Mouse (Mus musculus) erythroblast, embryonic 14.5 days (primary cell): ENCODE results near the gene Smim1.

Experiments used
- GATA1 ChIP-seq: IDR thresholded peaks from 2 replicates; pipeline ENCODE4 v1.6.1; 2012; ENCODE audit warnings: low read length, inconsistent platforms, mixed read lengths
- TAL1 ChIP-seq: IDR thresholded peaks from 3 replicates; pipeline ENCODE4 v1.6.1; 2012; ENCODE audit warnings: low read length, inconsistent platforms, mixed read lengths

- TF ChIP-seq GATA1 (no peak), TAL1 (no peak)
Observed at GRCm38 (mm10) chr4:153993505-153993904, 32.5 kb downstream of the Smim1 start.
